Mouse (Mus musculus) right cerebral cortex, adult 18-20 months (tissue): Measurements from ENCODE around the gene Tbxas1.

Experiments used
- DNase-seq: peaks from one replicate; pipeline ENCODE4 v3.0.0; 2022; ENCODE audit warnings: mixed read lengths

Gene Tbxas1

DNA sequence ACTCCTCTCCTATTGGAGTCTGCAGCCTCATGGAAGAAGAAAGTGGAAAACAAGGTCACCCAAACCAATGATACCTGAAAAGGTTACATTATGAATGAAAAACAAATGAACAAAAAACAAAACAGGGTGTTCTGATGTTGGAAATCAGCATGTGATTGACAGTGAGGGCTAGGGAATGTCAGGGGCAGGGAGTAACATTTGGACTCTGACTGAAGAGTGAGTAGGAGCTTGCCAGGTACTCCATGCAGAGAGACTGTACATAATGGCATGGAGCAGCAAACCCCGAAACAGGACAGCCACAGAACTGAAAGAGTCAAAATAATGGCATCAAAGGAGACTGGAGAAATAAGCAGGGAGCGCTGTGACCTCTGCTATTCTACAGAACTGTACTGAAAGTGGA is 14.9 kb upstream of the Tbxas1 start:
- no peak for DNase-seq

DNA sequence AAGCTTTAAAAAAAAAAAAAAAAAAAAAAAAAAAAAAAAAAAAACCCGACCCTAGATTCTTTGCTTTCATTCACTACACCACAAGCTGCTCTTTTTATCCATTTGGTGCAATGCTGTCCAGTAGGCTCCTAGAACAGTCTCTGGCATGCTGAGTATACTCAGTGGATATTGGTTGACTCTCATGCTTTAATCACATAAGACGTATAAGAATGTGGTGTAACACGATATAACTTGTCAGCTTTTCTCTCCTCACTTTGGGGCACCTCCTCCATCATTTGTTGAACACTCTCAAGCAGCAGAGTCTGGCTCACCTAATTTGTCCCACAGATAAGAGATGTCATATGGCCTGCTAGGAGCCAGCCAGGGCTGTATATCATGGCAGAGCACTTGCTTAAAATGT is 11.6 kb upstream of the Tbxas1 start:
- no peak for DNase-seq

DNA sequence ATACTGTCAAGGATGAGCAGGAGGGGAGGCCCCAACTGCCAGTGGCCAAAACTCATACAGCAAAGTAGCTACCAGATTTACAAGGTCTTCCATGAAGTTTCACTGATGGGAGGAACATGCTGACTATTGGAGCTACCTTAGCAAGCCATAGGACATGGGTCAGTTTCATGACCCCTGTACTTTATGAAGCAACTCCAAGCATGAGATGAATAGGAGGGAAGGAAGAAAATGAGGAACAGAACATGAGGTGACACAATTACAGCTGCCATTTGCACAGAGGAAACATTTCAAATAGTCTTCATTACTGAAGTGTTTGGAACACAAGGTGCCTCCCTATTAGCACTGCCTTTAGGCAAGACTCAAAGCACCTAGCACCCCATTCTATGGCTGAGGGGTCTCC is 9.4 kb upstream of the Tbxas1 start:
- DNase-seq: no peak

DNA sequence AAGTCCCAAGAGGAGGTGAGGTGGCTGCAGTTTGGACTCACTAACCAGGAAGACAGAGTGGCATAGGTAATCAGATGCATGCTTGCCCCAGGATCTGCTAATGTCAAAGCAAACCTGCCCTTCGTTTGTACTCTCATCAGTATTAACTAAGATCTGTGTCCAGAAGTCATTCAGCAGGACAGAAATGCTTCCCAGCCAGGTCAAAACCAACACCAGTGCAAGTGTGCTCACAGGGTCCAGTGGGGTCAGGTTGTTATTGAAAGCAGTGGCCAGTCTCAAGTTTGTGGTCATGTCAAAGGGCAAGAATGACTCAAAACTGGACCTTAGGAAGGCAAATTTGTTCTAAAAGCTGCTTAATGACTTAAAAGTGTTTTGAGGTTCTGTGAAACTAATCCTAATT is 8.8 kb upstream of the Tbxas1 start:
- DNase-seq: no peak

DNA sequence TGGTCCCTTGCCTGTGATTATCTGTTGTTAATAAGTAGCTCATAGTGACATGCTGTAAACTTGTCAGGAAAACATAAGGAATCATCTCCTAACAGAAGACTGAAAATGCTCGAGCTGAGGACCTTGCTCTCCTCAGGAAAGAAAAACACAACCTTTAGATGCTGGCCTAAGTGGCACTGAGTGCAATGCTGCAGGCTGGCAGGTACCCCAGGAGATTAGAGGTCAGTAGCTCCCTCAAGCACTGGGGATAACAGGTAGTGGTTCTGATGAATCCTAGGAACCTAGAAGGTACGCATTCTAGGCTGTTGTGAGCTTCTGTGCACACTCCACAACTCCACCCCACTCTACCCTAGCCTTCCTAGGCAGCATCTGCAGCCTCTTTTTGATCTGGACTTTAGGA is 8.4 kb upstream of the Tbxas1 start:
- DNase-seq: no peak

DNA sequence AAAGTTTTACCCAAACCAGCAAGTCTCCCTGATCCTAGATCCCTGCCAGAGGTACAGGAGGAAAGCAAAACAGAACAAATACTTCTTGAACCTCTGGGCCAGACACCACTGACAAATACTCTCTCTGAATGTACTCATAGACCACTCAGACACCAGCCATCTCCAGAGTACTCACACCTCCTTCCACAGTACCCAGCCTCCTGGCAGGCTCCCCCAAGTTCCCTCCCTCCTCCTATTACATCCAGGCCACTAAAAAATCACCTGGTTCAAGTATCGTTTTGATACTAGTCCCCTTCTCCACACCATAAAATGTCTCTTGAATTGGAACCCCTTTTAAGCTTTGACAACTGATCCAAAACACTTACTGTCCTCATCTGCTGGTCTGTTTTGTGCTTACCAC is 7.9 kb upstream of the Tbxas1 start:
- no peak for DNase-seq

DNA sequence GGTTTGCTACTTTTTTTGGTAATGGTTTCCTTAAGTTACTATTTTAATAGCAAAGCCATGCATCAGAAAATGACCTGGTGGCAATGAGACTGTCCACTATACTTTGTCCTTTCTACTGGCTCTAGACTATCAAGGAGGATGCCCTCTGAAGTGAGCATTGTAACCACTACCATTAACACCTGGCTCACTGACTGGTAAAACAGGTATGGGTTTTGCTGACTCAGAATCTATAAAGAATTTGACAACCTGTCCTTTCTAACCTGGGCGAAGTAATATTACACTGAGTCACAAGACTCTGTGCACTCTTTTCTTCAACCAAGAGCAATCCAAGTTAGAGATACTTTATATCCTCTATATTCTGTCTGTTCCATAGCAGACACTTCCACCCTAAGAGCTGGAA is 6.2 kb upstream of the Tbxas1 start:
- no peak for DNase-seq

DNA sequence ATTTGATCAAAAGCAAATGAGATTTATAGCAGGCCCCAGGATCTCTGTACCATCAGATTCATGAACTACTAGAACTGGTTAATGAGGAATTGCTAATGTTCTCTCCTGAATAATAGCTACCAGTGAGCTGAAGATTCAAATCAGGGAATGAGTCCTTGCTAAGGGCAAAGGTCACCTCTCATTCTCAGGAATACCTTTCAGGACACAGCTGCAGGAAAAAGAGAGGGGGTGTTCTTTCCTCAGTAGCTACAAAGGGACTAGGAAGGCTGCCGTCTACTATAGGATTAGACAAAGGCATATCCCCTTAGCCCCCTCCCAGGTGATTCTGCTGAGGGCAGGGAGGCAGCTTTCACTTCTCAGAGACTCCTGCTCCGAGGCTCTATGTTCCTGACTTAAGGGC is 5.1 kb upstream of the Tbxas1 start:
- DNase-seq: no peak

DNA sequence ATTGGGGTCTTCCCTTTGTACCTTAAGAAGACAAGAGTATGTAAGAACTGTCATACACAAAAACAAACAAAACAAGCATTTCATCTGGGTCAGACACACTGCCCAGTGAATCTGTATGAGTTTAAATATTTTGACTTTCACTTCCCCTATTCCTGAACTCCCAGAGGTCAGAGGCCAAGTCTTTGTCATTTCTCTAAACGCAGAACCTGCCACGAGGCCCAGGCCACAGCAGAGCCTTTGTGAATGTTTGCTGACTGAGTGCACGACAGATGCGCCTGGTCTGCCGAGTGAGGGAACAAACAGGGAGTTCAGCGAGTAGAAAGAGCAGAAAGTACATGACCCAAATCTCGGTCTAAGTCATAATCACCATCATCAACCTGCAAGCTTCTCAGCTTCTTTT is 4.2 kb upstream of the Tbxas1 start:
- DNase-seq: no peak

DNA sequence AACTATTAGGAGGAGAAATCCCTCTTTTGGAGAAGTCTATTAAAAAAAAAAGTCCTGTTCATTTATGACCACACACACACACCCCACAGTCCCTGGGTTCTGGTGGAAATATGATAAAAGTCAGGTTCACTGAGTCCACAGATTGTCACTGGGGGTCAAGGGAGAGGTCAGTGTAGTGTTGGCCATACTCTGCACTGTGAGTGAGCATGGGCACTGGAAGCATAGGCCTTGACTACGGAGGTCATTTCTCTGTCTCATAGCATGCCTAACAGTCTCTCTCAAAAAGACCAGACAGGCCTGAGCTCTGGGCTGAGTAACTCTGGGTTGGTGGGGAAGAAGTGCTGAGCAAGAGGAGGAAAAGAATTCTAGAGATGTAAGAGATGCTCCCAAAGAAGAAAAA is 1.9 kb upstream of the Tbxas1 start:
- DNase-seq: no peak

DNA sequence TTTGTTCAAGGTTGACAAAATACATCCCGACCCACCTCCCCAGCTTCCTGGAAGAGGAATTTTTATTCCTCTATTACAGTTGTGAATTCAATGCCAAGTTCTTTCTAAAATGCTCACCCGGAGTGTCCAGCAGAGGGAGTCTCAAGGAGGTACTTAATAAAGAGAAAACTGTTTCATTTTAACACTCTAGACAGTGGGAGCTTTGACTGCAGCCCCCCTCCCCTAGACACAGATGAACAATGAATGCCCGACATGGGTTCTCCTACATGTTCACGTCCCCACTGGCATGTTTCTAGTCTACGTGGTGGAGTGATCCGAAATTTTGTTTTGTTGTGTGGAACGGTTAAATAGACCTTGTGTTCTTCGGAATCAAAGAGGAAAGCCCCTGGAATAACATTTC is 1.2 kb upstream of the Tbxas1 start:
- DNase-seq: peak; percentile 53

DNA sequence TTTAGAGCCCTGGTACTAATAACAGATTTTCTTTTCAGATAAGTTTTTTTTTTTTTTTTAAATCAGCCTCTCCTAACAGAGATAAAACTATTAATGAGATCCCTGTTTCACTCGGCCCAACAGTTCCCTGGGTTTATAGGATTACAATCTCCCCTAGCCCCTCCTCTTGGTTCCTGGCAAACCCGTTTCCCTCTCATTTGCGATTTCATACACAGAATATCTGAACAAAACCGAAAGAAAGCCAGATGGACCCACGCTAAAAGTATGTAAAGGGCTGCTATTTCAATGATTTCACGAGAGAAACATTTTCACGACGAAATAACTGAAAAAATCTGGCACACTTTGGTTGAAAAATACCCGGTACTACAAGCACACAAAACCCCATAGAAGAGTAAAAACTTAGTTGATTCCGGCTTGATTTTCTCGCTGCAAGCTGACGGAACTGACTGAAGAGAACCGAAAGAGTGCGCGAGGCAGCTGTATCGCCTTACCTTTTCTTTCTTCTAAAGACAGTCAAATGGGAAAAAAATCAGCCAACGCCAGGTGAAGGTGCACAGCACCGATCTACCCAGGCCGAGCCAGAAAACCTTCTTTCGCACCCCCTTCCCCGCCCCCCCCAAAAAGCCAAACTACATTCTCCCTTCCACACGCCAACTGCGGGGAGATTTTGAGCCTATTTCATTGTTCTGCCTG is 493 bp upstream of the Tbxas1 start:
- DNase-seq: peak; percentile 13

DNA sequence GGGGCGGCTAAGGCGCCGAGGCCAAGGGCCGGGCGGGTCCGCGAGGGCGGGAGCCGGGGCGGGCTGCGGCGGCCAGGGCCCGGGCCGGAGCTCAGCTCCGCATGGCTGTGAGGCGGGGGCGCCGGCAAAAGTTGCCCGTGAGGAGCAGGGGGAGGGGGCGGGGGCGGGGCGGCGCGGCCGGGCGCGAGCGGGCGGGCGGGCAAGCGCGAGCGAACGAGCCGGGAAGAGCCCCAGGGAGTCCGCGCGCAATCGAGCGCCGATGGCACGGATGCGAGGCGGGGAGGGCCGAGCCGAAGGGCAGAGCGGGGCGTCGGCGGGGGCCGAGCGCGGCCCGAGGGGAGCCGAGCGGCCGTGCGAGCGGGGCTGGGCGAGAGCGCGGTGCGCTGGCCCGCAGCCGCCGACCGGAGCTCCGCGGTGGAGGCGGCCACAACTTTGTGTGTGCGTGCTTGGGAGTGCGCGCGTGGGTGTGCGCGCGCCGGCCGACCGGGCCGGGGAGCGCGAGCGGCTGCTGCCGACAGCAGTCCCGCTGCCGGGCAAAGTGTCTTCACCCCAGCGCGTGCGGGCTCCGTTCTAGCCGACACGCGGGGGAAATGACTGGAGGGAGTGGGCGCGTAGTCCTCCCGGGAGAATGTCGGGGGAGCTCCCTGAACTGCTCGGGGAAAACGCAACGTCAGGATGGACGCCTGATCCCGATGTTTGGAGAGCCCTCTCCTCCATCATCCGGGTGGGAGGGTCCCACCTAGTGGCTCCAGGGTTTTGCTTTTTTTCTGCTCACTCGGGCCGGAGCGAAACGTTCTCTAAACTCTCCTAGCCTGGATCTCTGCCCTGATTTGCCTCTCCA is 1.1 kb downstream of the Tbxas1 start, which contains the start of gene Hipk2:
Hipk2 (minus strand) TSS at position 95 of the 841 bp plus-strand sequence.
- DNase-seq: peak; percentile 76

DNA sequence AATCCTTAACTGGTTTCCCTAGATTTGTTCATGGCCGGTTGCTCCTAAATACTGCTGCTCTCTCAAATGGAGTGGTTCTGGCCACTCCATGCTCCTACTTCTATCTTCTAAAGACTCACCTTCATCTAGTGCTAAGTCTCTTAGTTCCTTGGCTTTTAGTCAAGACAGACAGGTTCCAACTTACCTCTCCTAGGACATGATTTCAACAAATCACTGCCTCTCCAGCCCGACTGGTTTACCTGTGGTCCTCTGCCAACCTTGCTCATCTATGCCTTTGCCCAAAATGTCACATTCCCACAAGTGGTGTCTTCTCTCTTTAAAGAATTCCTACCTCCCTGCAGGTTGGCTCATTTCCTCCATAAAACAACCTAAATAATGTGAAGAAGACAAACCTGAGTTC is 2.5 kb downstream of the Tbxas1 start:
- DNase-seq: no peak

DNA sequence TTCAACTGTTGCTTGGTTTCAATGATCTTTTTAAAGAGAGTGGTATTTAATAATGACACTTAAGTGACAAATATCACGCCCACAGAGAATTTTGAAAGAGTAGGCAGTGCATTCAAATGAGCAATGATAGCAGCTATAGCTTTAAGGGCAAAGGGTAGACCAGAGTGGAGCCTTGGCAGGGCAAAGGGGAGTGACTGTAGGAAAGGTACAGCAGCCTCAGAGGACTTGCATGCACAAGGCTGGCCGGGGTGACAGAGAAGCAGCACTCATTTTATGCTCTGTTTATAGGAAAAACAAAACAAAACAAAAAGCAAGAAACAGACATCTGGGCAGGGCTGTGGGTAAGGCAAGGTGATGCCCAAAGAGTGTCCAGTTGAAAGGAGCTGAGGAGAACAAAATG is 6.3 kb downstream of the Tbxas1 start:
- no peak for DNase-seq

DNA sequence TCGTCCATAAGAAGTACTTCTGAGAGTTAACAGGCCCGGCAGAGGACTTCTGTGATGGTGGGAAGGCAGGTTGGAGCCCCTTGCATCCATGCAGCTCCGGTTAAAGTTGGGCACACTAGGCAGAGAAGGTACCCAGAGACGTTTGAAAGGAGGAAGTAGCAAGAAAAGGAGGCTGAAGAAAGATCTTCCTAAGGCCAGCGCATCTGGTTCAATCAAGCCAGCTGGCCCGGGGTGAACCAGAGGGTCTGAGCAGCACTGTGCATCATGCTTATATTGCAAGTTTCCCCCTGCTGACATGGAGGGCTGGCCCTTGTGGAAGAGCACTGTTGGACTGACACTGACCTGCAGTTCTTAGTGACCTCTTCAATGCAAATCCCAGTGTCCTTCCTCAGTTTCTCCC is 6.8 kb downstream of the Tbxas1 start:
- DNase-seq: no peak

DNA sequence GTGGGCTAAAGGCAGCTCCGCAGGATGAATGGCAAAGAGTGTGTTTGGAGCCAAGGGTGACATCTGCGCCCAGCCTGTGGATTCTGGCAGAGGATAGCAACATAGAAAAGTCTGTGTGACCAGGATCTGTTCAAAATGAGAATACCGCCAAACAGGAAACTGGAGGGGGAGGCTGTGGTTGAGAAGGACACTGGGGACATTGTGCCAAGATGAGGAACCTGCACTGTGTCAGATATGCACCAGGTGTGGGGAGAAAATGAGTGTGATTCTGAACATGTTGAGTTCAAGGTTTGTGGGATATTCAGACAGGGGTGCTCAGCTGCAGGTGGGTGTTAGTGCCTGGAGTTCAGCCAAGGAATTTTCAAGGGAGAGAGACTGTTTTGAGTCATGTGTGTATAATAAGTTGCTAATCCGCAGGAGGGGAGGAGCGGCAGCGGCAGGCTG is 7.5 kb downstream of the Tbxas1 start:
- peak; percentile 31 for DNase-seq

DNA sequence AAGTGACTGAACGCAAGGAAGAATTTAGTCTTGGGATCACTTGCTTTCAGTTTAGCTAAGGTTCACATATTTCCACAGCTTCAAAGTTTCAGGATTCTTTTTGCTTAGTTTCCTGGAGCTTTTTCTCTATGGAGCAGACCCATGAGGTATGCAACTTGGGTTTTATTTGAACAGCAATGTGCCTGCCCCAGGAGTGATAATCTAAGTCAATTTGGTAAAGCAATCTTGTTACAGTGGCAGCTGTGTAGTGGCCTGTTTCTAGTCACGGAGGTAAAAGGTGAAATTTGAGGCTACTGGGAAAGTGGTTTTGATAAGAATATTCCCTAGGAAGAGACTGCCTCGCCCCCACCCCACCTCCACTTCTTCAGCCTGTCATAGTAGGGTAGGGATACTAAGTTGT is 9.3 kb downstream of the Tbxas1 start:
- DNase-seq: no peak

DNA sequence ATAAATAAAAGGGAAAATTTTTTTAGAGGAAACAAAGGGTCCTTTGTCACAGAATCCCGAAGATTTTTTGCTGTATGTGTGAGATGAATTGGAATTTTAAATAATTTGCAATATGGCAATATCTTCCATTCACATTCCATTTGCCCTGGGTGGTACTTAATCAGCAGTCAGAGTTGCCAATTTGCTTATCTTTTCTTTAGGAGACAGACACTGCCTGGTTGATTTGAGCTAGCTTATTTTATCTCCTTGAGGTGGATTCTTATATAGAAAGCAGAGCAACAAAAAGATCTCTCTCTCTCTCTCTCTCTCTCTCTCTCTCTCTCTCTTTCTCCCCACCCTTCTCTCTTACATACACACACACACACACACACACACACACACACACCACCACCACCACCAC is 9.9 kb downstream of the Tbxas1 start:
- DNase-seq: no peak

DNA sequence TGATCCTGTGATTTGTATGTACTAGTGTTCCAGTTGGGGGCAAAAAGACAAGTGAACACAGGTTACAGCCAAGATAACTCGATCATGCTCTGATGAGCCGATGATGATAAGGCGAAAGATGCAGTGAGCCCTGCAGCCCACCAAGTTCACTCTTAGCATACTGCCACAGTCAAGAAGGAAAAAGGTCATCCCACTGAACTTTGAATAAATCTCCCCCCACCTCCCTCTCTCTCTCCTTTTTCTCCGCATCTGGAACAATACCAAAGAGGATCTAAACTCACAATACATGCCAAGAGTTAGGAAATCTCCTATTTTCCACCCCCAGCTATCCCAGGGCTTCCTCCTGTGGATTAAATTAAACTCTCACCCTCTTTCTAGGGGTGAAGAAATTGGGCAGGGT is 12.2 kb downstream of the Tbxas1 start:
- no peak for DNase-seq

DNA sequence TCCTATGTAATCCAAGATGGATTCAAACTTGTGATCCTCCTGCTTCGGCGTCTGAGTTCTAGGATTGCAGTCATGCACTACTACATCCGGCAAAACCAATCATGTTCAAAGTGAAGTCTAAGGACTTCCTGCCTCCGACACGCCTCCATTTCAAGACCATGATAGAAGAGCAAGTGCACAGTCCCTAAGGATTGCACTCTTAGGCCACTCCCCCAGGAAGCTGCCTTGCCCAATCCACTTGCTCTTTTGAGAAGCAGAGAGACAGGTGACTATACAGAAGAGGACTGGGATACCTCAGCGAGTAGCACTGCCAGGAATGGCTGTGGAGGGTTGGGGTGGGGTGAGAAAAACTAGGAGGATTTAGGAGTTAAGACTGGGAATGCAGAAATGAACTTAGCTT is 14.0 kb downstream of the Tbxas1 start:
- DNase-seq: no peak

DNA sequence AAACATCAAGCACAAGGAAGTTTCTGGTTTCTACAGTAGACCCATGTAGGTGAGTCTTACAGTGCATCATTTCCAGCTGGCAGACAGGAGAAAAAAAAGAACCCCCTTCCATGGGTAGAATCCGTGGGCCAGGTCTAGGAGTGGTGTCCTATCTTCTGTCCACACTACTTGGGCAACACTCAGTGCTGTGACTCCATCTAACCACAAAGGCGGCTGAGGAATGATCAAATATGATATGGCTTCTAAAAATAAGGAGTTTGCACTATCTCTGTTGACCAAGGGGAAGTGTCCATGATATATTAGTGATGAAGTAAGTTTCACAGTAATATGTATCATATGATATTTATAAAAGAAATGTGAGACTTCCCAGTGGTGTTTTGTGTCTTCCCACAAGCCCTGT is 16.8 kb downstream of the Tbxas1 start:
- no peak for DNase-seq

DNA sequence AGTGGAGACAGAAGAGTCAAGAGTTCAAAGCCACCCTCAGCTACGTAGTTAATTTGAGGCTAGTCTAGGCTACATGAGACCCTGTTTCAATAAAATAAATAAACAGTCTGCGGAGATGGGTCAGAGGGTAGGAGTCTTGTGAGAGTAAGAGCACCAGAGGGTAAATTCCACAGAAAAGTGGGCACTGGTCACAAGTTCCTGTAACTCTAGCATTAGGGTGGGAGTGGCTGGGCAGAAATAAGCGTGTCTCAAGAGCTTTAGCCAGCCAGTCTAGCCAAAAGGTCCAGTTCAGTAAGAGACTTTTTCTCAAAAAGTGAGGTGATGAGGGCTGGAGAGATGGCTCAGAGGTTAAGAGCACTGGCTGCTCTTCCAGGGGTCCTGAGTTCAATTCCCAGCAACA is 18.4 kb downstream of the Tbxas1 start:
- DNase-seq: no peak

DNA sequence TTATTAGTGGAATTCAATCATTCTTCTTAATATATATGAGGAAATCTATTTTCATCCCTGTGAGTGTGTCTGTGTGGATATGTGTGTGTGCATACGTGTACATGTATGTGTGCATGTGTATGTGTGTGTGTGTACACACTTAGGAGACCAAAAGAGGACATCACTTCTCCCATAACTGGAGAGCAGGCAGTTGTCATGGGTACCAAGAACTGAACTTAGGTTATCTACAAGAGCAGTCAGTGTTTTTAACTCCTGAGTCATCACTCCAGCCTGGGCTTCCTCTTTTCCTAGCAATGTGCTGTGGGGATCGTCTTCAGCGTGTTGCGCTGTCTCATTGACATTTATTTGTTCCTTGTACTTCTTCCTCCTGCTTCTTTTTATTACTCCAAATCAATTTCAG is 24.9 kb downstream of the Tbxas1 start:
- DNase-seq: no peak
